In genomic region chr11:120720450-120720849, GRCm38 (mm10) we compare ENCODE assay signal across 8 mouse cellular contexts. TPM values are rescaled to one million over a fixed set of nuclear protein-coding genes. Genes with fewer than 3 reads are reported as not detected.
DNase-seq lines count a peak whose midpoint lies in the region; ATAC-seq and TF ChIP-seq lines count a peak whose summit lies in the region.

No protein-coding gene starts in this region.

- peak overlapping the region; percentile 64 for H3K4me3 ChIP-seq in ES-Bruce4 (ENCODE audit: low read depth, low read length)
- peak overlapping the region; percentile 71 for H3K4me3 ChIP-seq in forebrain, postnatal 0 days (ENCODE audit: low read depth, low read length)
- peak overlapping the region; percentile 59 for H3K4me3 ChIP-seq in layer of hippocampus, adult 2 months
- peak overlapping the region; percentile 63 for H3K4me3 ChIP-seq in lung, embryonic 15.5 days
- H3K4me3 ChIP-seq in thymus, adult 2 months (ENCODE audit: control insufficient read depth, insufficient read depth, low read length) = no peak overlapping the region

- no peaks in the 10 kb centered on the region for H3K27me3 ChIP-seq in ES-Bruce4 (ENCODE audit: control insufficient read depth, insufficient read depth, low read length, poor library complexity, severe bottlenecking)
- H3K27me3 ChIP-seq in forebrain, postnatal 0 days (ENCODE audit: insufficient read depth, low read length) = no peaks in the 10 kb centered on the region
- peaks cover 5% of the 10 kb centered on the region; the same call in 1 of the 2 replicates for H3K27me3 ChIP-seq in lung, embryonic 15.5 days
- H3K27me3 ChIP-seq in thymus, adult 2 months (ENCODE audit: control insufficient read depth, insufficient read depth, low read length) = no peaks in the 10 kb centered on the region; the same call in 1 of the 2 replicates

- peak overlapping the region; percentile 91 for H3K4me2 ChIP-seq in forebrain, postnatal 0 days (ENCODE audit: low read depth)
- H3K4me2 ChIP-seq in lung, embryonic 15.5 days = peak overlapping the region; percentile 99

- no peak overlapping the region for H3K27ac ChIP-seq in ES-Bruce4 (ENCODE audit: insufficient read depth, low read length)
- H3K27ac ChIP-seq in forebrain, postnatal 0 days (ENCODE audit: low read depth, low read length) = no peak overlapping the region
- H3K27ac ChIP-seq in layer of hippocampus, adult 2 months = no peak overlapping the region
- H3K27ac ChIP-seq in lung, embryonic 15.5 days = no peak overlapping the region; the same call in 1 of the 2 replicates
- no peak overlapping the region for H3K27ac ChIP-seq in thymus, adult 2 months (ENCODE audit: control insufficient read depth, insufficient read depth, low read length)

- peaks cover 6% of the 10 kb centered on the region; the same call in 1 of the 2 replicates for H3K36me3 ChIP-seq in ES-Bruce4 (ENCODE audit: control insufficient read depth, insufficient read depth, low read length, poor library complexity, severe bottlenecking)
- H3K36me3 ChIP-seq in forebrain, postnatal 0 days (ENCODE audit: insufficient read depth) = peaks cover 51% of the 10 kb centered on the region
- peaks cover 33% of the 10 kb centered on the region for H3K36me3 ChIP-seq in lung, embryonic 15.5 days
- no peaks in the 10 kb centered on the region for H3K36me3 ChIP-seq in thymus, adult 2 months (ENCODE audit: control insufficient read depth, insufficient read depth, low read length)

- WGBS in forebrain, postnatal 0 days = 10% methylated on average over 17 of the region's 17 CpGs
- 17% methylated on average over 17 of the region's 17 CpGs for WGBS in lung, embryonic 15.5 days
- WGBS in thymus, adult 2 months = 16% methylated on average over 17 of the region's 17 CpGs

- ATAC-seq in forebrain, postnatal 0 days = peak; percentile 61
- no peak for ATAC-seq in lung, embryonic 15.5 days (ENCODE audit: borderline replicate concordance, extremely low read depth, low FRiP score, low TSS enrichment)

- DNase-seq in cerebellum, adult 11-12 months = peak; percentile 90
- peak; percentile 94 for DNase-seq in forebrain, postnatal 0 days
- peak; percentile 96 for DNase-seq in heart, postnatal 4 days
- peak; percentile 90 to 96 for DNase-seq in layer of hippocampus, adult 2 months (ENCODE audit: low spot score in 2 of 2)
- DNase-seq in ovary, adult 18-20 months (ENCODE audit: low spot score) = peak; percentile 72
- peak; percentile 92 for DNase-seq in thymus, adult 2 months

- 0 out of 2 replicates have a peak overlapping the region, but pooled peaks have one; percentile 57 for H3K9ac ChIP-seq in ES-Bruce4 (ENCODE audit: low read depth, poor library complexity, severe bottlenecking)
- peak overlapping the region; percentile 74 for H3K9ac ChIP-seq in forebrain, postnatal 0 days
- peak overlapping the region; percentile 73 for H3K9ac ChIP-seq in lung, embryonic 15.5 days

- no peaks in the 10 kb centered on the region for H3K9me3 ChIP-seq in ES-Bruce4 (replicated peaks; ENCODE audit: control insufficient read depth, insufficient read depth, low read length, poor library complexity, severe bottlenecking)
- H3K9me3 ChIP-seq in forebrain, postnatal 0 days (ENCODE audit: low read length) = no peaks in the 10 kb centered on the region
- no peaks in the 10 kb centered on the region for H3K9me3 ChIP-seq in lung, embryonic 15.5 days

- no peak for TF ChIP-seq POLR2A in ES-Bruce4 (IDR thresholded peaks at IDR 0.05; ENCODE audit: insufficient read depth, low read length)
- no peak for TF ChIP-seq POLR2A in thymus, adult 2 months (IDR thresholded peaks at IDR 0.05; ENCODE audit: control insufficient read depth, extremely low read depth, insufficient read depth, low read length, poor library complexity)

- TF ChIP-seq CTCF in ES-Bruce4 (IDR thresholded peaks at IDR 0.05; ENCODE audit: low read depth, low read length) = peak; percentile 97
- TF ChIP-seq CTCF in forebrain, postnatal 0 days (IDR thresholded peaks at IDR 0.05; ENCODE audit: low read depth) = peak; percentile 96
- TF ChIP-seq CTCF in layer of hippocampus, adult 2 months (conservative IDR thresholded peaks at IDR 0.05) = peak; percentile 90
- peak; percentile 81; the same call in 1 of the 2 replicates for TF ChIP-seq CTCF in thymus, adult 2 months (IDR thresholded peaks at IDR 0.05; ENCODE audit: borderline replicate concordance, control insufficient read depth, extremely low read depth, insufficient read depth, low read length, poor library complexity)

- no peak for TF ChIP-seq EP300 in ES-Bruce4 (IDR thresholded peaks at IDR 0.05; ENCODE audit: insufficient read depth, low read depth, low read length)

- no peaks in the 10 kb centered on the region for H3K4me1 ChIP-seq in ES-Bruce4 (ENCODE audit: control insufficient read depth, insufficient read depth, low read length)
- no peaks in the 10 kb centered on the region; the same call in 1 of the 2 replicates for H3K4me1 ChIP-seq in forebrain, postnatal 0 days (ENCODE audit: insufficient read depth)
- peaks cover 20% of the 10 kb centered on the region for H3K4me1 ChIP-seq in lung, embryonic 15.5 days
- peaks cover 18% of the 10 kb centered on the region for H3K4me1 ChIP-seq in thymus, adult 2 months (replicated peaks; ENCODE audit: control insufficient read depth, insufficient read depth, low read length)

RNA-seq across cellular contexts. Expression of gene Rac3, which starts 0.8 kb away (rescaled TPM):
- polyA plus RNA-seq in ES-Bruce4 (2011; ENCODE audit: insufficient read depth, insufficient read length, low read depth, missing spikeins) = 16.6 and 20.7 TPM in 2 replicates
- 598 and 666 TPM in 2 replicates for total RNA-seq in forebrain, postnatal 0 days (2014; rRNA removed)
- 681 and 697 TPM in 2 replicates for polyA plus RNA-seq in forebrain, postnatal 0 days (2015; fragmentation: Nextera tagmentation; extraction: Ambion mirVana)
- 1 to 10 TPM; 1.5 to 1.8 TPM for total RNA-seq in heart, postnatal 4 days (2021)
- total RNA-seq in layer of hippocampus, adult 2 months (2021) = 10 to 100 TPM; 36.4 to 38.2 TPM
- polyA plus RNA-seq in lung, embryonic 15.5 days (2015; fragmentation: Nextera tagmentation; extraction: Ambion mirVana) = 54.9 and 60.5 TPM in 2 replicates
- polyA plus RNA-seq in thymus, adult 2 months (2012; rRNA removed) = 22.8 and 26.3 TPM in 2 replicates

RNA-seq across cellular contexts. Expression of gene Dcxr, which starts 6.6 kb away (rescaled TPM):
- 54.3 and 68.2 TPM in 2 replicates for polyA plus RNA-seq in ES-Bruce4 (2011; ENCODE audit: insufficient read depth, insufficient read length, low read depth, missing spikeins)
- total RNA-seq in forebrain, postnatal 0 days (2014; rRNA removed) = 7.2 and 13.2 TPM in 2 replicates
- polyA plus RNA-seq in forebrain, postnatal 0 days (2015; fragmentation: Nextera tagmentation; extraction: Ambion mirVana) = 11.2 and 12.7 TPM in 2 replicates
- total RNA-seq in heart, postnatal 4 days (2021) = 1 to 10 TPM; 3.6 to 4.5 TPM
- total RNA-seq in layer of hippocampus, adult 2 months (2021) = 10 to 100 TPM in 1 of 2 experiments, 1 to 10 TPM in 1; 9.9 to 11.3 TPM
- polyA plus RNA-seq in lung, embryonic 15.5 days (2015; fragmentation: Nextera tagmentation; extraction: Ambion mirVana) = 45.1 and 55.1 TPM in 2 replicates
- polyA plus RNA-seq in thymus, adult 2 months (2012; rRNA removed) = 78.4 and 126 TPM in 2 replicates

RNA-seq across cellular contexts. Expression of gene Lrrc45, which starts 6.7 kb away (rescaled TPM):
- 7.3 and 9.8 TPM in 2 replicates for polyA plus RNA-seq in ES-Bruce4 (2011; ENCODE audit: insufficient read depth, insufficient read length, low read depth, missing spikeins)
- 57.6 and 58.4 TPM in 2 replicates for total RNA-seq in forebrain, postnatal 0 days (2014; rRNA removed)
- polyA plus RNA-seq in forebrain, postnatal 0 days (2015; fragmentation: Nextera tagmentation; extraction: Ambion mirVana) = 31.0 and 41.0 TPM in 2 replicates
- total RNA-seq in heart, postnatal 4 days (2021) = 10 to 100 TPM; 11.0 to 11.3 TPM
- 10 to 100 TPM; 60.0 to 70.4 TPM for total RNA-seq in layer of hippocampus, adult 2 months (2021)
- polyA plus RNA-seq in lung, embryonic 15.5 days (2015; fragmentation: Nextera tagmentation; extraction: Ambion mirVana) = 57.9 and 59.9 TPM in 2 replicates
- 69.2 and 77.3 TPM in 2 replicates for polyA plus RNA-seq in thymus, adult 2 months (2012; rRNA removed)

RNA-seq across cellular contexts. Expression of gene Cenpx, which starts 6.9 kb away (rescaled TPM):
- 38.0 and 45.3 TPM in 2 replicates for polyA plus RNA-seq in ES-Bruce4 (2011; ENCODE audit: insufficient read depth, insufficient read length, low read depth, missing spikeins)
- 28.5 and 52.1 TPM in 2 replicates for total RNA-seq in forebrain, postnatal 0 days (2014; rRNA removed)
- polyA plus RNA-seq in forebrain, postnatal 0 days (2015; fragmentation: Nextera tagmentation; extraction: Ambion mirVana) = 91.3 and 114 TPM in 2 replicates
- 10 to 100 TPM; 39.5 to 41.8 TPM for total RNA-seq in heart, postnatal 4 days (2021)
- total RNA-seq in layer of hippocampus, adult 2 months (2021) = 10 to 100 TPM; 13.1 to 16.9 TPM
- 160 and 167 TPM in 2 replicates for polyA plus RNA-seq in lung, embryonic 15.5 days (2015; fragmentation: Nextera tagmentation; extraction: Ambion mirVana)
- polyA plus RNA-seq in thymus, adult 2 months (2012; rRNA removed) = 103 and 112 TPM in 2 replicates

RNA-seq across cellular contexts. Expression of gene Cbr2, which starts 11.5 kb away (rescaled TPM):
- polyA plus RNA-seq in ES-Bruce4 (2011; ENCODE audit: insufficient read depth, insufficient read length, low read depth, missing spikeins) = not detected in 2 replicates
- 3.6 and 4.8 TPM in 2 replicates for total RNA-seq in forebrain, postnatal 0 days (2014; rRNA removed)
- polyA plus RNA-seq in forebrain, postnatal 0 days (2015; fragmentation: Nextera tagmentation; extraction: Ambion mirVana) = 3.1 and 4.9 TPM in 2 replicates
- total RNA-seq in heart, postnatal 4 days (2021) = 1 to 10 TPM; 3.0 to 3.9 TPM
- total RNA-seq in layer of hippocampus, adult 2 months (2021) = 1 to 10 TPM; 1.3 to 4.9 TPM
- polyA plus RNA-seq in lung, embryonic 15.5 days (2015; fragmentation: Nextera tagmentation; extraction: Ambion mirVana) = 102 and 103 TPM in 2 replicates
- polyA plus RNA-seq in thymus, adult 2 months (2012; rRNA removed) = 426 and 617 TPM in 2 replicates

Comparison
In these comparisons a context has a peak if more than half of its experiments do, and no peak if none do; other contexts are left out.
1. RNA of gene Rac3, which starts 0.8 kb away (polyA plus RNA-seq): 681 to 697 TPM in forebrain, postnatal 0 days; 54.9 to 60.5 TPM in lung, embryonic 15.5 days, 22.8 to 26.3 TPM in thymus, adult 2 months and 16.6 to 20.7 TPM in ES-Bruce4; every median in the first group is over 10 times any median in the second.
2. Peak in every context shown above with its lines, with median percentiles within 50 percentile points of each other: H3K9ac ChIP-seq, CTCF ChIP-seq and DNase-seq.